Mouse (Mus musculus) hindbrain, embryonic 11.5 days (tissue): ENCODE measurements around the gene Zfhx3. TPM values are rescaled to one million over a fixed set of nuclear protein-coding genes. Genes with fewer than 3 reads are reported as not detected.
"Not testable (repeated sequence)": the region's sequence is repeated elsewhere in the genome, so short reads cannot be mapped to it uniquely, and the experiment has no call there.

Experiments used
- ATAC-seq: fragments of 200-750 bp; cut with Nextera tagmentation; 2 replicates; pipeline ENCODE4 v1.8.0; 2017; ENCODE audit warnings: mild to moderate bottlenecking, moderate TSS enrichment, moderate library complexity; ENCODE audit not compliant: low FRiP score
- DNase-seq: peaks from one replicate; pipeline ENCODE4 v3.0.0-alpha.2; 2015; ENCODE audit warnings: low spot score
- H3K27ac ChIP-seq: fragments of 300-500 bp; sonication (generic); 2 replicates; pipeline ENCODE4 v1.5.1; 2014; ENCODE audit warnings: mild to moderate bottlenecking, low read depth, low read length
- H3K27me3 ChIP-seq: fragments of 300-500 bp; sonication (generic); 2 replicates; pipeline ENCODE4 v1.6.1; 2014; ENCODE audit warnings: mild to moderate bottlenecking, low read length, moderate library complexity, mixed read lengths; ENCODE audit not compliant: control insufficient read depth, insufficient read depth
- H3K36me3 ChIP-seq: fragments of 300-500 bp; sonication (generic); 2 replicates; pipeline ENCODE4 v1.6.1; 2014; ENCODE audit warnings: mild to moderate bottlenecking, low read length, moderate library complexity, mixed read lengths; ENCODE audit not compliant: control insufficient read depth, insufficient read depth
- H3K4me1 ChIP-seq: fragments of 300-500 bp; sonication (generic); replicated peaks from 2 replicates; pipeline ENCODE4 v1.6.1; 2014; ENCODE audit warnings: low read length, mixed read lengths; ENCODE audit not compliant: control insufficient read depth, insufficient read depth
- H3K4me2 ChIP-seq: fragments of 300-500 bp; sonication (generic); replicated peaks from 2 replicates; pipeline ENCODE4 v1.6.1; 2014; ENCODE audit warnings: mild to moderate bottlenecking, low read depth, low read length
- H3K4me3 ChIP-seq: fragments of 300-500 bp; sonication (generic); 2 replicates; pipeline ENCODE4 v1.5.1; 2014; ENCODE audit warnings: low read depth, low read length
- H3K9ac ChIP-seq: fragments of 300-500 bp; sonication (generic); 2 replicates; pipeline ENCODE4 v1.6.1; 2014; ENCODE audit warnings: low read depth, low read length
- H3K9me3 ChIP-seq: fragments of 300-500 bp; sonication (generic); 2 replicates; pipeline ENCODE4 v1.6.1; 2016; ENCODE audit warnings: low read length; ENCODE audit not compliant: control insufficient read depth
- WGBS: fragments of 180-500 bp; shearing (Covaris S2); extraction: QIAGEN DNeasy Blood & Tissue Kit; methylation state at CpG from one replicate; pipeline ENCODE4 v1.1.7; 2014; 5-methylcytosine and 5-hydroxymethylcytosine counted together
- polyA plus RNA-seq: library from polyadenylated mRNA; unstranded; fragments of >200 nt; fragmentation: Nextera tagmentation; extraction: Ambion mirVana; gene quantifications from 2 replicates; pipeline ENCODE4 v1.2.1, GENCODE M21; 2014

Gene Zfhx3
- 36.4 and 47.1 TPM in 2 replicates for polyA plus RNA-seq

DNA sequence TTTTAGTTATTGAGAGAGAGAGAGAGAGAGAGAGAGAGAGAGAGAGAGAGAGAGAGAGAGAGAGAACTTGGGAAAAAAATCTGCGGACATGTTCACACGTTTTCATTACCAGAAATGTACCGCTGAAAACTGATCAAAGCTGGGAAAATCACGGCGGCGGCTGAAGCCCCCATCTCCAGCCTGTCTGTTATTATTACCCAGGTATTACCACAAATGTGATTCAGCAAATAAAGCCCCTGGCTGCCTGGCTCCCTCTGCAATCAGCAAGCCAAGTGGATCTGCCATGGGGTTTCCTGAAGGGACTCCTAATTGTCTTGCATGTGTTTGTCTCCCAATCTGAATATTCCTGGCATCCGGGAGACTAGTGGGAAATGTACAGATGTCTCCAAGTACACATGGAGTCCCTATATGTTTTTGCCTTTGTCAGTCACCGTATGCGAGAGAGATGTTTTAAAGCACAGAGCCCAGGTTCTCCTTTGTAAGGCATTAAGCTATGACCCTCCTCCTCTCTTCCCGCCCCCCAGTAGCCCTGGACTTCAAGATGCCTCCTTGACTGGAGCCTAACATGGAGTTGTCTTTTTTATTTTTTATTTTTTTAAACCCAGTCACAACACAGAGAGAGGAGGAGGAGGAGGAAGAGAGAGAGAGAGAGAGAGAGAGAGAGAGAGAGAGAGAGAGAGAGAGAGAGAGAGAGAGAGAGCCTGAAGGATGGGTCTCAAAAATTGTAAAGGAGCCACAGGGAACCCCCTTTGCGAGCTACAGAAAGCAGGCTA, at the start of gene Zfhx3:
Gene Zfhx3, plus strand, starts transcription at position 723 of the 773 bp plus-strand sequence.
- 26% methylated on average over 11 of the region's 11 CpGs for WGBS
- Histone ChIP-seq H3K27me3 (peaks cover 4% of the 10 kb centered on the region), H3K36me3 (no peaks in the 10 kb centered on the region), H3K27ac (peak within 1 kb of the TSS; percentile 81), H3K9ac (no peak within 1 kb of the TSS), H3K4me1 (peaks cover 7% of the 10 kb centered on the region; the same call in 1 of the 2 replicates), H3K9me3 (no peaks in the 10 kb centered on the region), H3K4me3 (peak within 1 kb of the TSS; percentile 4; the same call in 1 of the 2 replicates), H3K4me2 (peak within 1 kb of the TSS; percentile 8)
- no peak for ATAC-seq
- no peak for DNase-seq

DNA sequence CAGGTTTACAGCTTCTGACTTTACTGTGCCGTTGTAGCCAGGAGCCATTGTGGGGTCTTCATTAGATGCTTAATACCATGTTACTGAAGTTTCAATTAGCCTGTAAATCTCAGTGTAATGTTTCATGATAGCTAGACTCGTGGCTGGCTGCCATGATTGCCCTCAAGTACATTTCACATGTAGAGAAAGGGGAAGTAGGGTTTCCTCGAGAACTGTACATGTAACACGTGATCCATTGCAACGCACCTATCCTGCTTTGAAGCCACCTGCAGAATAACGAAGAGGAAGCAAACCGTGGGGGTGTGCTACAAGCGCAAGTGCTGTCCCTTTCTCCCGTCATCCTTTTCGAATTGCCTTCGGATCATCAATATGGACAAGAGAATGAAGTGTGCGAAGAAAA, 23.5 kb upstream of the Zfhx3 start:
- no peaks in the 10 kb centered on the region for H3K36me3 ChIP-seq
- H3K9ac ChIP-seq, result no peak overlapping the region
- WGBS, result 91% methylated on average over 12 of the region's 12 CpGs
- no peaks in the 10 kb centered on the region for H3K4me1 ChIP-seq
- no peak for ATAC-seq
- H3K4me2 ChIP-seq, result no peak overlapping the region
- DNase-seq, result no peak
- no peaks in the 10 kb centered on the region for H3K9me3 ChIP-seq
- H3K4me3 ChIP-seq, result no peak overlapping the region
- H3K27ac ChIP-seq, result no peak overlapping the region
- no peaks in the 10 kb centered on the region for H3K27me3 ChIP-seq

DNA sequence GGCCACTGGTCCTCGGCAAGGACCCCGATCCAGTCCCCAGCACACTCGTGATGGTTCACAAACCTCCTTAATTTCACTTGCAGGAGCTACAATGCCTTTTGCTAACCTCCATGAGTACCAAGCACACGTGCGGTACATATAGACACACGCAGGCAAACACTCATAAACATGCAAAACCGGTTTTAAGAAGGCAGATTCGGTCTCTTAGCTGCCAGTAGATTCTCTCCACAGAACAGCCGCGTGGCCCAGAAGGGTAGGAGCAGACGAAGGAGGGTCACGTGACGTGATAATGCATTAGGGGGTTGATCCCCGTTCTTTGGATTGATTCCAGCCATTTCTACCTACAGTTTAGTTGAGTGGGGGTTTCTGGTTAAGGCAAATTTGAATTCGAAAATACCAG, 16.3 kb upstream of the Zfhx3 start:
- WGBS, result 87% methylated on average over 15 of the region's 15 CpGs
- H3K27me3 ChIP-seq, result no peaks in the 10 kb centered on the region
- H3K4me2 ChIP-seq, result no peak overlapping the region
- no peaks in the 10 kb centered on the region for H3K4me1 ChIP-seq
- H3K4me3 ChIP-seq, result no peak overlapping the region
- no peak overlapping the region for H3K9ac ChIP-seq
- H3K9me3 ChIP-seq, result no peaks in the 10 kb centered on the region
- DNase-seq (no peak), ATAC-seq (no peak)
- H3K36me3 ChIP-seq, result no peaks in the 10 kb centered on the region
- H3K27ac ChIP-seq, result no peak overlapping the region

DNA sequence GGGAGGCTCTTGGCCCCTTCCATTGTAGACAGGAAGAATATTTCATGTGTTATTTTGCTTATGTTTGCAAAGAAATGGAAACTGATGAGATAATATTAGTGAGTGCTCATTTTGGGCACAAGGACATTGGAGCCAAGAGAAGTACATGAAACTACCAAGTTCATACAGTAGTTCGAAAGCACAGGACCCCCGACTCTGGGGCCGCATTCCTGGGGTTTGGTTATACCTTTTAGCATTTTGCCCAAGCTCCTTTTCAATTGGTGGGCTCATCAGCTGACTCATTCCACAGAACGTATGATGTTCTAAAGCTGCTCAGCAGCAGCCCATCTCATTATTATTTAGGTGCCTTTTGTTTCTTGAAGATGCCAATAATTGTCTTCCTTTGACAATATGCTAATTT, 5.7 kb upstream of the Zfhx3 start:
- H3K27ac ChIP-seq, result no peak overlapping the region
- H3K9ac ChIP-seq, result no peak overlapping the region
- no peak for ATAC-seq
- no peak overlapping the region for H3K4me3 ChIP-seq
- no peaks in the 10 kb centered on the region for H3K27me3 ChIP-seq
- H3K9me3 ChIP-seq, result no peaks in the 10 kb centered on the region
- H3K4me2 ChIP-seq, result no peak overlapping the region
- 93% methylated on average over 4 of the region's 4 CpGs for WGBS
- no peaks in the 10 kb centered on the region for H3K36me3 ChIP-seq
- 0 out of 2 replicates have a peak, but pooled peaks cover 4% of the 10 kb centered on the region for H3K4me1 ChIP-seq
- no peak for DNase-seq

DNA sequence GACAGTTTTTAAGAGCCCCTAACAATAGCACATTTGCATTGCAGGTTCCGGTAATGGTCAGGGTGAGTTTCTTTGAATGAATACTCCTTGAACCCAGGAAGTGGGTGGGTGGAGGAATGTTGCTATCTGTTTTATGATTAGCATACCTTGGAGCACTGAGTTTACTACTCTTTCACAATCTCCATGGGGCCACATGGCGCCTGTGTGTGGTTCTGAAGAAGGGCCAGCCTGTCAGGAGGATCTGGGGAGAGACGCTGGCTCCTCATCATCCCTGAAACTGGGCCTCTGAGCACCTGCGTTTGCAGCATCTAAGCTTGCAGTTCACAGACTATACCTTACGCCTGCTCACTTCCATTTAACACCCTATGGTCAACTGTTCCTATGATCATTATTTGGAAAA, 4.2 kb upstream of the Zfhx3 start:
- not testable (repeated sequence) for H3K4me2 ChIP-seq, H3K27ac ChIP-seq, DNase-seq, H3K9me3 ChIP-seq, H3K9ac ChIP-seq, H3K27me3 ChIP-seq, H3K36me3 ChIP-seq, H3K4me1 ChIP-seq, ATAC-seq, H3K4me3 ChIP-seq
- WGBS, result 95% methylated on average over 5 of the region's 5 CpGs

DNA sequence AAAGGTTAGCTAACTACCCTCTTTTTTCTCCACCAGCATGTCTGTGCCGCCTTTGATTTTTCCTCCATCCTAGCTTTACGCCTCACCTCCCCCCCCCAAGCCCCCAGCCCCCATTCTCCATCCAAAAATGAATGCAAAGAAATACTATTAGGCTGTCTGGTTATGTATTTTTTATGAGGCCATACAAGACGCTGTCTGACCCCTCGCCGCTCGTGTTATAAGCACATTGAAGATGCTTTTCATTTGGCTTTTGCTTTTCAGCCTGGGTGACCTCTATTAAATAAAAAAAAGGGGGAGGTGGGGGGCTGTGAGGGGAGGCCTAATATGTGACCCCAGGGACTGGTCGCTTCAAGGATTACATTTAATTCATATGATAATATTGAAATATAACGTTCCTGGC, 2.3 kb upstream of the Zfhx3 start:
- 58% methylated on average over 8 of the region's 8 CpGs for WGBS
- ATAC-seq (no peak), DNase-seq (no peak)
- Histone ChIP-seq H3K4me2 (no peak overlapping the region), H3K4me1 (peaks cover 7% of the 10 kb centered on the region; the same call in 1 of the 2 replicates), H3K36me3 (no peaks in the 10 kb centered on the region), H3K9ac (no peak overlapping the region), H3K27me3 (peaks cover 2% of the 10 kb centered on the region), H3K9me3 (no peaks in the 10 kb centered on the region), H3K27ac (peak overlapping the region; percentile 77), H3K4me3 (no peak overlapping the region)

DNA sequence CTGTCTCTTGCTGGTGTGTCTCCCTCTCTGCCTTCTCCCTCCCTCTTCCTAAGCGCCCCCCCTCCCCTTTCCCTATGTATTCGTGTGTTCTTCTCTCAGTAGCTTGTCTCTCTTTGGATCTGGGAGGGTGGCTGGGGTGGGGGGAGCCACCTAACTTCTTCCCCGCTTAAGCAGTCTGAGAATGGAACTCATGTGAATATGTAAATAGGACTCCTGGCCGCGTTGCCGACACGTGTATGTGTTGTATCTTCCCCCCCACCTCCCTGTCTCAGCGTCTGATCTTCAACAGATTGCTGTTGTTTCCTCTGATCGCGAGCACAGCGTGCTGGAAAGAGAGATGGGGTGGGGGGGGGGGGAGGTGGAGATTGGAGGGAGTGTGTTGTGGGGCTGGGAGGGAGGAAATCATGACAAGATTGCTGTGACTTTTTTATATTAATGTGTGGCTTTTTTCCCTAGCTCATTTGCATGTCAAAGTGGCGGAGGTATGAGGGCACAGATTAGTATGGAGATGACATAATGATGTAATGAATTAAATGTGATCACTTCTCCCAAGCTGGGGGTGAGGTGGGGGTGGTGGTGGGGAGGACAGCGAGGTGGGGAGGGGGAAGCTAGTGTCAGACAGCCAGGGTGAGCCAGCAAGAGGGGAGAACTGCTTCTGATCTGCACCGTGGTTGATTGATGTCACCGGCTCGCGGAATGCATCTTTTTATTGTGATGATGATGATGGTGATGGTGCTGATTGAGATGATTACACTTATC, 487 bp downstream of the Zfhx3 start:
- peak; percentile 75 for ATAC-seq
- no peak overlapping the region for H3K9ac ChIP-seq
- H3K9me3 ChIP-seq, result no peaks in the 10 kb centered on the region
- peaks cover 4% of the 10 kb centered on the region for H3K27me3 ChIP-seq
- H3K4me1 ChIP-seq, result peaks cover 7% of the 10 kb centered on the region; the same call in 1 of the 2 replicates
- H3K36me3 ChIP-seq, result no peaks in the 10 kb centered on the region
- peak overlapping the region; percentile 81 for H3K27ac ChIP-seq
- peak overlapping the region; percentile 8 for H3K4me2 ChIP-seq
- 0% methylated on average over 17 of the region's 17 CpGs for WGBS
- DNase-seq, result peak; percentile 56
- H3K4me3 ChIP-seq, result peak overlapping the region; percentile 4; the same call in 1 of the 2 replicates

DNA sequence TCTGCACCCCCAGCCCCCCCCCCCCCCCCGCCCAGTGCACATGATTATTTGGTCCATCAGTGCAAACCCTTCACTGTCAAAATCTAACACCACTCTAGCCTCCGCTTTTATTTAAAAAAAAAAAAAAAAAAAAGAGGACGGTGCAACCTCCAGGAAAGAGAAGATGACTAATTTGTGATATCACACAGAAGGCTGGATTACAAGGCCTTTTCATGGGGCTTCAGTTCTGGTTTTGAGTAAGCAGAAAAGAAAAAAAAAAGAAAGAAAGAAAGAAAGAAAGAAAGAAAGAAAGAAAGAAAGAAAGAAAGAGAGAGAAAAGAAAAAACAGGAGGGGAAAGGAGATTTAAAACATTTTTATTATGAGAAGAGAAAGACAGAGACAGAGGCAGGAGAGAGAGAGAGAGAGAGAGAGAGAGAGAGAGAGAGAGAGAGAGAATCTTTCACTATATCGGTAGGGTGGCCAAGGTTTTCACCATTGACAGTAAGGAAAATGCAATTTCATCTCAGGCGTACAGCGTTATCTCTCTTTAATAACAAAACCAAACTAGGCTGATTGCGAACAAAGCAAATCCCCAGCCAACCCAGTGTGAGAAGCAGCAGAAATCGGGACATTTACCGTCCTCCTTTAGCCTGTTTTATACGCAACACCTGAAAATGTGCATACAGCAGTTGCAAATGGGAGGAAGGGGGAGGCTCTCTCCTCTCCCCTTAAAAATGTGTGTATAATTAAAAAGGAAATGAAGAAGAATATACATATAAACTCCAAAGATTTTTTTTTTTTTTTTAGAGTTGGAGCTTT, 1.3 kb downstream of the Zfhx3 start:
- Histone ChIP-seq H3K9me3 (no peaks in the 10 kb centered on the region), H3K4me1 (peaks cover 7% of the 10 kb centered on the region; the same call in 1 of the 2 replicates), H3K27me3 (peaks cover 4% of the 10 kb centered on the region), H3K36me3 (no peaks in the 10 kb centered on the region), H3K27ac (peak overlapping the region; percentile 60), H3K4me3 (0 out of 2 replicates have a peak overlapping the region, but pooled peaks have one; percentile 8), H3K9ac (peak overlapping the region; percentile 31; the same call in 1 of the 2 replicates), H3K4me2 (peak overlapping the region; percentile 21)
- 11% methylated on average over 10 of the region's 10 CpGs for WGBS
- ATAC-seq, result no peak; the same call in 1 of the 2 replicates
- peak; percentile 37 for DNase-seq
